9 mouse cellular contexts compared by ENCODE assay signal in genomic region chr10:110000755-110001247, GRCm38 (mm10).
DNase-seq lines count a peak whose midpoint lies in the region; ATAC-seq and TF ChIP-seq lines count a peak whose summit lies in the region.
"Had no signal": no experiment of that assay in that cellular context is flagged by ENCODE, and none has a peak within 500 bp of the region (broad histone marks: within the 10 kb centered on the region; RNA-seq: fewer than 3 reads in every experiment).

No protein-coding gene starts in this region.

- no peak overlapping the region for H3K27ac ChIP-seq in lung, postnatal 0 days (ENCODE audit: low read length)
- H3K27ac ChIP-seq in embryonic facial prominence, embryonic 12.5 days = no peak overlapping the region
- H3K27ac ChIP-seq in limb, embryonic 15.5 days = peak overlapping the region; percentile 38
- H3K27ac ChIP-seq in forebrain, embryonic 12.5 days = no peak overlapping the region

- H3K4me1 ChIP-seq in lung, postnatal 0 days (ENCODE audit: insufficient read depth, low read depth, low read length) = no peaks in the 10 kb centered on the region
- H3K4me1 ChIP-seq in embryonic facial prominence, embryonic 12.5 days = no peaks in the 10 kb centered on the region
- H3K4me1 ChIP-seq in limb, embryonic 15.5 days = 0 out of 2 replicates have a peak, but pooled peaks cover 4% of the 10 kb centered on the region
- H3K4me1 ChIP-seq in forebrain, embryonic 12.5 days = peaks cover 6% of the 10 kb centered on the region; the same call in 1 of the 2 replicates
- H3K4me1 ChIP-seq: megakaryocyte, embryonic 14.5 days had no signal

- no peak for TF ChIP-seq EP300 in lung, postnatal 0 days (IDR thresholded peaks at IDR 0.05)

- no peak overlapping the region for H3K4me2 ChIP-seq in lung, postnatal 0 days (replicated peaks; ENCODE audit: low read depth, low read length)
- 0 out of 2 replicates have a peak overlapping the region, but pooled peaks have one; percentile 7 for H3K4me2 ChIP-seq in embryonic facial prominence, embryonic 12.5 days (replicated peaks)
- H3K4me2 ChIP-seq in limb, embryonic 15.5 days = no peak overlapping the region
- no peak overlapping the region for H3K4me2 ChIP-seq in forebrain, embryonic 12.5 days

- 9% methylated on average over 3 of the region's 3 CpGs for whole genome bisulfite sequencing in lung, postnatal 0 days
- WGBS in embryonic facial prominence, embryonic 12.5 days = 17% methylated on average over 3 of the region's 3 CpGs
- 13% methylated on average over 3 of the region's 3 CpGs for WGBS in limb, embryonic 15.5 days
- 37% methylated on average over 3 of the region's 3 CpGs for WGBS in forebrain, embryonic 12.5 days

- H3K36me3 ChIP-seq in lung, postnatal 0 days (ENCODE audit: insufficient read depth, low read length) = no peaks in the 10 kb centered on the region
- H3K36me3 ChIP-seq in embryonic facial prominence, embryonic 12.5 days = no peaks in the 10 kb centered on the region
- H3K36me3 ChIP-seq in limb, embryonic 15.5 days = no peaks in the 10 kb centered on the region
- no peaks in the 10 kb centered on the region for H3K36me3 ChIP-seq in forebrain, embryonic 12.5 days (replicated peaks)

- no peak overlapping the region for H3K9ac ChIP-seq in lung, postnatal 0 days (replicated peaks; ENCODE audit: low read depth)
- H3K9ac ChIP-seq in embryonic facial prominence, embryonic 12.5 days = no peak overlapping the region
- H3K9ac ChIP-seq in limb, embryonic 15.5 days = no peak overlapping the region
- H3K9ac ChIP-seq in forebrain, embryonic 12.5 days = no peak overlapping the region

- DNase-seq in lung, postnatal 0 days (ENCODE audit: low spot score) = peak; percentile 7
- no peak for DNase-seq in lung, postnatal 36 days
- peak; percentile 8 to 25 for DNase-seq in heart, postnatal 36 days
- no peak for DNase-seq in layer of hippocampus, postnatal 14 days (ENCODE audit: low spot score in 2 of 2)
- DNase-seq in urinary bladder, postnatal 4 days (ENCODE audit: low spot score in 2 of 2) = no peak

- no peaks in the 10 kb centered on the region for H3K27me3 ChIP-seq in lung, postnatal 0 days (replicated peaks; ENCODE audit: insufficient read depth, low read length)
- H3K27me3 ChIP-seq in embryonic facial prominence, embryonic 12.5 days = no peaks in the 10 kb centered on the region
- H3K27me3 ChIP-seq in limb, embryonic 15.5 days = no peaks in the 10 kb centered on the region
- H3K27me3 ChIP-seq in forebrain, embryonic 12.5 days = no peaks in the 10 kb centered on the region
- H3K27me3 ChIP-seq: megakaryocyte, embryonic 14.5 days had no signal

- TF ChIP-seq CTCF in lung, postnatal 0 days (IDR thresholded peaks at IDR 0.05) = no peak

- no peak overlapping the region for H3K4me3 ChIP-seq in lung, postnatal 0 days (ENCODE audit: low read depth, low read length)
- no peak overlapping the region for H3K4me3 ChIP-seq in embryonic facial prominence, embryonic 12.5 days
- no peak overlapping the region for H3K4me3 ChIP-seq in limb, embryonic 15.5 days
- H3K4me3 ChIP-seq in forebrain, embryonic 12.5 days (replicated peaks) = no peak overlapping the region
- H3K4me3 ChIP-seq: megakaryocyte, embryonic 14.5 days had no signal

- no peak for ATAC-seq in lung, postnatal 0 days
- no peak for ATAC-seq in embryonic facial prominence, embryonic 12.5 days (ENCODE audit: insufficient number of reproducible peaks, insufficient read depth, low FRiP score, low TSS enrichment)
- no peak; the same call in 1 of the 2 replicates for ATAC-seq in limb, embryonic 15.5 days (ENCODE audit: insufficient number of reproducible peaks, low FRiP score, low TSS enrichment, low read depth)
- no peak for ATAC-seq in forebrain, embryonic 12.5 days (ENCODE audit: low FRiP score)

- no peaks in the 10 kb centered on the region for H3K9me3 ChIP-seq in lung, postnatal 0 days (ENCODE audit: low read length)
- H3K9me3 ChIP-seq in embryonic facial prominence, embryonic 12.5 days = no peaks in the 10 kb centered on the region
- no peaks in the 10 kb centered on the region for H3K9me3 ChIP-seq in limb, embryonic 15.5 days
- no peaks in the 10 kb centered on the region for H3K9me3 ChIP-seq in forebrain, embryonic 12.5 days
- H3K9me3 ChIP-seq: megakaryocyte, embryonic 14.5 days had no signal

- intact Hi-C loops in heart, postnatal 36 days (cut with DNase I) = loop anchor here (2.0 to 5.0 kb wide), 2 partner anchors 14 to 86 kb away; no protein-coding TSS in a partner anchor

Comparison
In these comparisons a context has a peak if more than half of its experiments do, and no peak if none do; other contexts are left out.
1. DNase-seq: peak in lung, postnatal 0 days (single experiment) and heart, postnatal 36 days (2 of 2); none in lung, postnatal 36 days (single experiment), layer of hippocampus, postnatal 14 days (0 of 2) and urinary bladder, postnatal 4 days (0 of 2).